In genomic region chr15:85582356-85582910, GRCm38 (mm10) we compare ENCODE assay signal across 8 mouse cellular contexts. TPM values are rescaled to one million over a fixed set of nuclear protein-coding genes. Genes with fewer than 3 reads are reported as not detected.
DNase-seq lines count a peak whose midpoint lies in the region; ATAC-seq and TF ChIP-seq lines count a peak whose summit lies in the region.
"Had no signal": no experiment of that assay in that cellular context is flagged by ENCODE, and none has a peak within 500 bp of the region (broad histone marks: within the 10 kb centered on the region; RNA-seq: fewer than 3 reads in every experiment).

Gene Wnt7b (minus strand): TSS chr15:85582473.

- H3K4me1 ChIP-seq in lung, embryonic 15.5 days, result peaks cover 33% of the 10 kb centered on the region
- H3K4me1 ChIP-seq in forebrain, embryonic 15.5 days, result peaks cover 48% of the 10 kb centered on the region
- peaks cover 25% of the 10 kb centered on the region for H3K4me1 ChIP-seq in olfactory bulb, adult 2 months (ENCODE audit: control insufficient read depth, insufficient read depth, low read length)

- H3K9me3 ChIP-seq in lung, embryonic 15.5 days, result no peaks in the 10 kb centered on the region
- H3K9me3 ChIP-seq in forebrain, embryonic 15.5 days, result no peaks in the 10 kb centered on the region

- TF ChIP-seq POLR2A in olfactory bulb, adult 2 months (IDR thresholded peaks at IDR 0.05; ENCODE audit: insufficient read depth, low read depth, low read length), result no peak

- no peak for TF ChIP-seq CTCF in olfactory bulb, adult 2 months (IDR thresholded peaks at IDR 0.05; ENCODE audit: insufficient read depth, low read depth, low read length)

- intact Hi-C loops in left cerebral cortex, postnatal 36 days (cut with DNase I), result loop anchor here (5.0 kb wide), 4 partner anchors 85 to 430 kb away; no protein-coding TSS in a partner anchor

- peak within 1 kb of the TSS; percentile 79 for H3K4me2 ChIP-seq in lung, embryonic 15.5 days
- peak within 1 kb of the TSS; percentile 95 for H3K4me2 ChIP-seq in forebrain, embryonic 15.5 days (replicated peaks)

- peak within 1 kb of the TSS; percentile 64 for H3K9ac ChIP-seq in lung, embryonic 15.5 days
- H3K9ac ChIP-seq in forebrain, embryonic 15.5 days (replicated peaks), result peak within 1 kb of the TSS; percentile 69

- H3K27me3 ChIP-seq in lung, embryonic 15.5 days, result peaks cover 77% of the 10 kb centered on the region
- H3K27me3 ChIP-seq in forebrain, embryonic 15.5 days, result peaks cover 23% of the 10 kb centered on the region

- DNase-seq in lung, postnatal 25 days (ENCODE audit: low spot score), result no peak
- DNase-seq in left cerebral cortex, postnatal 36 days (ENCODE audit: low spot score in 2 of 2), result no peak
- no peak for DNase-seq in gastrocnemius, postnatal 10 days
- DNase-seq in spleen, postnatal 36 days (ENCODE audit: low spot score in 2 of 2), result no peak

- H3K27ac ChIP-seq in lung, embryonic 15.5 days, result peak within 1 kb of the TSS; percentile 79
- peak within 1 kb of the TSS; percentile 76 for H3K27ac ChIP-seq in forebrain, embryonic 15.5 days (replicated peaks)
- H3K27ac ChIP-seq in olfactory bulb, adult 2 months (ENCODE audit: insufficient read depth, low read depth, low read length), result no peak within 1 kb of the TSS

- H3K36me3 ChIP-seq in lung, embryonic 15.5 days, result no peaks in the 10 kb centered on the region
- H3K36me3 ChIP-seq in forebrain, embryonic 15.5 days, result no peaks in the 10 kb centered on the region

- 4% methylated on average over 19 of the region's 19 CpGs for WGBS in lung, embryonic 15.5 days
- WGBS in forebrain, embryonic 15.5 days, result 3% methylated on average over 19 of the region's 19 CpGs
- 3% methylated on average over 19 of the region's 19 CpGs for WGBS in olfactory bulb, adult 2 months

- peak within 1 kb of the TSS; percentile 62 for H3K4me3 ChIP-seq in lung, embryonic 15.5 days
- H3K4me3 ChIP-seq in forebrain, embryonic 15.5 days, result peak within 1 kb of the TSS; percentile 65
- H3K4me3 ChIP-seq in olfactory bulb, adult 2 months (ENCODE audit: insufficient read depth, low read depth, low read length), result peak within 1 kb of the TSS; percentile 49

- ATAC-seq in lung, embryonic 15.5 days (ENCODE audit: borderline replicate concordance, extremely low read depth, low FRiP score, low TSS enrichment), result no peak
- no peak for ATAC-seq in forebrain, embryonic 15.5 days (replicated peaks)

RNA-seq across cellular contexts. Expression of gene Wnt7b, which starts in this region (rescaled TPM):
- polyA plus RNA-seq in lung, embryonic 15.5 days (2015; fragmentation: Nextera tagmentation; extraction: Ambion mirVana), result 56.5 and 57.6 TPM in 2 replicates
- 132 and 133 TPM in 2 replicates for polyA plus RNA-seq in forebrain, embryonic 15.5 days (2015; fragmentation: Nextera tagmentation; extraction: Ambion mirVana)
- 10 to 100 TPM; 34.0 to 35.9 TPM for total RNA-seq in left cerebral cortex, postnatal 36 days (2021)
- not detected in 2 replicates for polyA plus RNA-seq in olfactory bulb, adult 2 months (2012; ENCODE audit: insufficient read depth, insufficient read length, low replicate concordance, missing spikeins)
- total RNA-seq in gastrocnemius, postnatal 10 days (2021), result under 1 TPM; 0.07 to 0.16 TPM
- total RNA-seq: common myeloid progenitor, adult 5-6 weeks had no signal

Comparison
In these comparisons a context has a peak if more than half of its experiments do, and no peak if none do; other contexts are left out.
1. RNA of gene Wnt7b (total RNA-seq): 34.0 to 35.9 TPM in left cerebral cortex, postnatal 36 days; 0.07 to 0.16 TPM in gastrocnemius, postnatal 10 days; every median in the first group is over 10 times any median in the second.
2. RNA of gene Wnt7b (polyA plus RNA-seq): 132 to 133 TPM in forebrain, embryonic 15.5 days and 56.5 to 57.6 TPM in lung, embryonic 15.5 days; not detected in olfactory bulb, adult 2 months; every median in the first group is over 10 times any median in the second.
3. Peak in every context shown above with its lines, with median percentiles within 50 percentile points of each other: H3K4me3 ChIP-seq.